Mouse (Mus musculus) spleen, adult 2 months (tissue): ENCODE results near the gene Ddx10.

ENCODE experiments used
- CTCF ChIP-seq: fragments of 200-500 bp; IDR thresholded peaks from 2 replicates; pipeline ENCODE4 v1.5.1; 2011; ENCODE audit warnings: mild to moderate bottlenecking, inconsistent platforms; ENCODE audit not compliant: insufficient read depth, insufficient read length, insufficient replicate concordance; ENCODE audit errors: extremely low read depth
- POLR2A ChIP-seq: fragments of 200-500 bp; IDR thresholded peaks from 2 replicates; pipeline ENCODE4 v1.6.1; 2011; ENCODE audit warnings: low read depth, low read length, inconsistent platforms

DNA sequence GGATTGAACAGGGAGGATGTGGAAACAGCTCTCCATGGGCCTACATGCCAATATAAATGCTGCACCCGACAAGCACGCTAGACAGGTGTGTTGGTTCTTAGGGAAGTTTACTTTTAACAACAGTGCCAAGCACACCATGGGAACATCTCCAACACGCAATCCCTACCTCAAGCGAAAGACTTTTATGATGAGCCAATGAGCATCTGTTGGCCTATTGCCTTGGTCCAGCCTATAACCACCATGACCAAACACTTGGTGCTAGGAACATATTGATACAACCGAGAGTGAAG lies 21.6 kb upstream of the Ddx10 start:
- TF ChIP-seq CTCF (no peak), POLR2A (no peak)
